Mouse (Mus musculus) liver, embryonic 11.5 days (tissue): Measurements from ENCODE around the gene Paqr7. TPM values are rescaled to one million over a fixed set of nuclear protein-coding genes. Genes with fewer than 3 reads are reported as not detected.

Experiments
- ATAC-seq: fragments of 200-750 bp; cut with Nextera tagmentation; replicated peaks from 2 replicates; pipeline ENCODE4 v1.8.0; 2017; ENCODE audit warnings: moderate number of reproducible peaks, mild to moderate bottlenecking, moderate TSS enrichment, moderate library complexity; ENCODE audit not compliant: low FRiP score
- DNase-seq: peaks from one replicate; pipeline ENCODE4 v3.0.0-alpha.2; 2017; ENCODE audit warnings: low spot score
- H3K27ac ChIP-seq: fragments of 300-500 bp; sonication (generic); 2 replicates; pipeline ENCODE4 v1.5.1; 2014; ENCODE audit warnings: mild to moderate bottlenecking, low read depth, low read length, control low read depth
- H3K27me3 ChIP-seq: fragments of 300-500 bp; sonication (generic); replicated peaks from 2 replicates; pipeline ENCODE4 v1.6.1; 2014; ENCODE audit warnings: low read length, mixed read lengths; ENCODE audit not compliant: control insufficient read depth, insufficient read depth
- H3K36me3 ChIP-seq: fragments of 300-500 bp; sonication (generic); 2 replicates; pipeline ENCODE4 v1.6.1; 2014; ENCODE audit warnings: mild to moderate bottlenecking, low read length, moderate library complexity, mixed read lengths; ENCODE audit not compliant: control insufficient read depth, insufficient read depth
- H3K4me1 ChIP-seq: fragments of 300-500 bp; sonication (generic); replicated peaks from 2 replicates; pipeline ENCODE4 v1.6.1; 2014; ENCODE audit warnings: low read length, mixed read lengths; ENCODE audit not compliant: control insufficient read depth, insufficient read depth
- H3K4me2 ChIP-seq: fragments of 300-500 bp; sonication (generic); 2 replicates; pipeline ENCODE4 v1.6.1; 2014; ENCODE audit warnings: mild to moderate bottlenecking, control low read depth, moderate library complexity
- H3K4me3 ChIP-seq: fragments of 300-500 bp; sonication (generic); 2 replicates; pipeline ENCODE4 v1.5.1; 2014; ENCODE audit warnings: low read depth, low read length, control low read depth
- H3K9ac ChIP-seq: fragments of 300-500 bp; sonication (generic); 2 replicates; pipeline ENCODE4 v1.6.1; 2014; ENCODE audit warnings: low read depth, low read length, control low read depth
- H3K9me3 ChIP-seq: fragments of 300-500 bp; sonication (generic); 2 replicates; pipeline ENCODE4 v1.6.1; 2016; ENCODE audit warnings: low read length, inconsistent platforms, mixed read lengths; ENCODE audit not compliant: control insufficient read depth
- WGBS: fragments of 180-500 bp; shearing (Covaris S2); extraction: QIAGEN DNeasy Blood & Tissue Kit; methylation state at CpG from one replicate; pipeline ENCODE4 v1.1.7; 2014; 5-methylcytosine and 5-hydroxymethylcytosine counted together
- microRNA-seq: library from miRNA; unstranded; fragments of <30 nt; microRNA quantifications from one replicate; pipeline ENCODE4, GENCODE M21; 2017; ENCODE audit warnings: borderline number of aligned reads
- polyA plus RNA-seq: library from polyadenylated mRNA; unstranded; fragments of >200 nt; fragmentation: Nextera tagmentation; extraction: Ambion mirVana; gene quantifications from 2 replicates; pipeline ENCODE4 v1.2.1, GENCODE M21; 2014

Gene Paqr7
- polyA plus RNA-seq, 1 experiment from 2014 or later: 2.5 TPM

DNA sequence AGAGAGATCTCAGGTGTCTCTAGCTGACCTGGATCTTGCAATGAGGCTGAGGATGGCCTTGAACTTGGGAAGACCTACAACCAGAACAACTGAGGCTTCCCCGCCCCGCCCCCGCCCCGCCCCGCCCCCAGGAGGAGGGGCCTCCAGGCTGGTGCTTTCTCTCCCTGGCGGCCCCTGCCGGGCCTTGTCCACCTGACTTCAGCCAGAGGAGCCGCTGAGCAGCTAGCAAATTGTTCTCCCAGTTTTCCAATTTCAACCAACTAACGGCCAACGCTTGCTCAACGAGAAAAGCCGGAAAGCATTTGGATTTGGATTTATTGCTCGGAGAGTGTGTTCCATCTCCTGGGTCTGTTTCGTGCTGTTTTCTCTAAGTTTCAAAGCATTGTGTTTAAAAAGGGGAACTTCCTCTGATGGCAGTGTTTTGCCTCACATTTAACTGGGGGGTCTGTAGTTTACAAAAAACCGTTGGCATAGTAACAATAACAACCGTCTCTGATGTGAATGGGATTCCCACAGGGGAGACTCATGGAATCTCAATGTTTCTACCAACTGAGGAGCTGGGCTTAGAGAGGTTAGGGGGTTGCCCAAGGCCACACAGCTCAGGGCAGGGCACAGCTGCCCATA, 61.2 kb downstream of the Paqr7 start:
- no peaks in the 10 kb centered on the region for H3K36me3 ChIP-seq
- no peak overlapping the region for H3K4me3 ChIP-seq
- H3K27ac ChIP-seq: no peak overlapping the region
- no peaks in the 10 kb centered on the region for H3K9me3 ChIP-seq
- ATAC-seq (no peak), DNase-seq (no peak)
- no peak overlapping the region for H3K9ac ChIP-seq
- WGBS: 17% methylated on average over 16 of the region's 16 CpGs
- H3K4me1 ChIP-seq: peaks cover 6% of the 10 kb centered on the region
- H3K4me2 ChIP-seq: 0 out of 2 replicates have a peak overlapping the region, but pooled peaks have one; percentile 5
- H3K27me3 ChIP-seq: no peaks in the 10 kb centered on the region

DNA sequence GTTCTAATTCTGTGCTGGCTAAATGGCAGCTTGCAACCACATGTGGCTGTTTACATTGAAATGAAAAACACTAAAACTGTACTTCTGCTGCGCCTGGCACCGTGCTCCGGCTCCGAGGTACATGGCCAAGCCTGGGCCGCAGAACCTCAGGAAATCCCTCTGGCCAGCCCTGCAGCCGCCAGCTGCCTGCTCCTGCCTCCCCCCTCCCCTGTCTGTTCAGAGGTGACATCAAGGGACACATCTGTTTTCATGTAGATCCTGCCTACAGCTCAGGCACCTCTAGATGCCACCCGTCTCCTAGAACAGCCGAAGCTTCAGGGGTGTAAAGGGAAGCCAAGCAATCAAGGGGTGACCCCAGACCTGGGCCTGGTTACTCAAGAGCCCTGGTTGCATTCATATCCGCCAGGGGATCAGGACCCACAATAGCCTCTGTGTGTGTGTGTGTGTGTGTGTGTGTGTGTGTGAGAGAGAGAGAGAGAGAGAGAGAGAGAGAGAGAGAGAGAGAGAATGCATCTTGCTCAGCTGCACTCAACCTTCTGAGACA, 62.1 kb downstream of the Paqr7 start:
- Histone ChIP-seq H3K4me3 (no peak overlapping the region), H3K27ac (no peak overlapping the region), H3K4me2 (no peak overlapping the region), H3K36me3 (no peaks in the 10 kb centered on the region; the same call in 1 of the 2 replicates), H3K9me3 (no peaks in the 10 kb centered on the region), H3K27me3 (no peaks in the 10 kb centered on the region), H3K4me1 (peaks cover 9% of the 10 kb centered on the region), H3K9ac (no peak overlapping the region)
- DNase-seq: no peak
- WGBS: 61% methylated on average over 9 of the region's 9 CpGs
- no peak for ATAC-seq

DNA sequence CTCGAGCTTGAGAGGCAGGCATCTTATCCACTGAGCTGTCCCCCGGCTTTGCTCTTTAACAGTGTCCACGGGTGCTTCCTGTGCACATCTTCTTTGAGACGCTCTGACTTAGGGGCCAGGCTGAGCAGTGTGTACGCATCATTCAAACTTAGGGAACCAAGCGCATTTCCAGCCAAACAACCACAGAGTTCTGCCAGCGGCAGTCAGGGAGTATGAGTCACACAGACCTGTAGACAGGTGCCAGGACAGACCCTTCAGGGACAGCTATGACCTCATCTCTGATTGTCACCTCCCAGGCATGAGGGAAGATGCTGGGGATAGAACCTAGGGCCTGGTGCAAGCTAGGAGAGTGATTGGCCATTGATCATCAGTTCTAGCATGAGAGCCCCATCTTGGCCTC, 62.7 kb downstream of the Paqr7 start:
- H3K9me3 ChIP-seq: no peaks in the 10 kb centered on the region
- no peak overlapping the region for H3K9ac ChIP-seq
- no peaks in the 10 kb centered on the region for H3K27me3 ChIP-seq
- DNase-seq: no peak
- 65% methylated on average over 7 of the region's 7 CpGs for WGBS
- H3K4me1 ChIP-seq: peaks cover 12% of the 10 kb centered on the region
- H3K27ac ChIP-seq: no peak overlapping the region
- H3K4me2 ChIP-seq: no peak overlapping the region
- ATAC-seq: no peak
- peaks cover 2% of the 10 kb centered on the region; the same call in 1 of the 2 replicates for H3K36me3 ChIP-seq
- no peak overlapping the region for H3K4me3 ChIP-seq

Small RNA genes within 50 kb of the gene (microRNA-seq; reads per million reads assigned to microRNA genes)
- gene Gm23634: 1.4 reads per million

Other genes with a start within 250 kb of the Paqr7 start
- not detected in 2 replicates for gene Gm30191, start 249.8 kb upstream of the Paqr7 start, polyA plus RNA-seq
- 2.5 and 3.8 TPM in 2 replicates for gene Grrp1, start 242.6 kb upstream of the Paqr7 start, polyA plus RNA-seq
- gene Pdik1l, start 208.8 kb upstream of the Paqr7 start, polyA plus RNA-seq: 19.3 and 20.0 TPM in 2 replicates
- 0.19 and 0.33 TPM in 2 replicates for gene Trim63, start 181.6 kb upstream of the Paqr7 start, polyA plus RNA-seq
- not detected in 2 replicates for gene Slc30a2, start 153.5 kb upstream of the Paqr7 start, polyA plus RNA-seq
- 0.42 and 0.67 TPM in 2 replicates for gene Extl1, start 112.8 kb upstream of the Paqr7 start, polyA plus RNA-seq
- 7.9 and 8.5 TPM in 2 replicates for gene Pafah2, start 100.4 kb upstream of the Paqr7 start, polyA plus RNA-seq
- 896 and 908 TPM in 2 replicates for gene Stmn1, start 28.4 kb upstream of the Paqr7 start, polyA plus RNA-seq
- gene Aunip, start 14.3 kb downstream of the Paqr7 start, polyA plus RNA-seq: 15.9 and 18.5 TPM in 2 replicates
- gene Mtfr1l, start 38.7 kb downstream of the Paqr7 start, polyA plus RNA-seq: 107 and 114 TPM in 2 replicates
- 12.4 and 13.1 TPM in 2 replicates for gene Selenon, start 55.5 kb downstream of the Paqr7 start, polyA plus RNA-seq
- gene Man1c1, start 207.6 kb downstream of the Paqr7 start, polyA plus RNA-seq: 3.9 and 4.1 TPM in 2 replicates